Mouse (Mus musculus): ENCODE results near the gene Otulin.

Gene Otulin

GRCm38 (mm10) chr15:27616159-27616558 is 14.3 kb downstream of the Otulin start:
- in situ Hi-C loops (cut with MboI), result no loop called here

GRCm38 (mm10) chr15:27613255-27613654 is 17.2 kb downstream of the Otulin start:
- in situ Hi-C loops (cut with MboI), result no loop called here

- in situ Hi-C loops (cut with MboI), result no loop called here
These were observed 17.8 kb downstream of the Otulin start for GRCm38 (mm10) chr15:27612533-27613221.

GRCm38 (mm10) chr15:27609554-27609953 is 20.9 kb downstream of the Otulin start:
- in situ Hi-C loops (cut with MboI), result no loop called here

GRCm38 (mm10) chr15:27605252-27605651 is 25.2 kb downstream of the Otulin start:
- in situ Hi-C loops (cut with MboI), result no loop called here

GRCm38 (mm10) chr15:27604558-27604957 is 25.9 kb downstream of the Otulin start:
- in situ Hi-C loops (cut with MboI), result no loop called here

- in situ Hi-C loops (cut with MboI), result no loop called here
These were observed 30.0 kb downstream of the Otulin start for GRCm38 (mm10) chr15:27600524-27600923.

GRCm38 (mm10) chr15:27598786-27599385 is 31.6 kb downstream of the Otulin start:
- in situ Hi-C loops (cut with MboI), result no loop called here

GRCm38 (mm10) chr15:27597516-27597915 is 33.0 kb downstream of the Otulin start:
- in situ Hi-C loops (cut with MboI), result no loop called here

- in situ Hi-C loops (cut with MboI), result no loop called here
These were observed 33.9 kb downstream of the Otulin start for GRCm38 (mm10) chr15:27596463-27597140.

- in situ Hi-C loops (cut with MboI), result no loop called here
These were observed 34.9 kb downstream of the Otulin start for GRCm38 (mm10) chr15:27595560-27595959.

GRCm38 (mm10) chr15:27594973-27595372 is 35.5 kb downstream of the Otulin start:
- in situ Hi-C loops (cut with MboI), result no loop called here

- in situ Hi-C loops (cut with MboI), result no loop called here
These were observed 36.8 kb downstream of the Otulin start for GRCm38 (mm10) chr15:27593717-27594116.

GRCm38 (mm10) chr15:27592620-27593320 is 37.7 kb downstream of the Otulin start:
- in situ Hi-C loops (cut with MboI), result no loop called here

- in situ Hi-C loops (cut with MboI), result no loop called here
These were observed 39.7 kb downstream of the Otulin start for GRCm38 (mm10) chr15:27590812-27591211.

GRCm38 (mm10) chr15:27588087-27588826 is 42.2 kb downstream of the Otulin start:
- in situ Hi-C loops (cut with MboI), result no loop called here

- in situ Hi-C loops (cut with MboI), result no loop called here
These were observed 44.4 kb downstream of the Otulin start for GRCm38 (mm10) chr15:27586093-27586480.

GRCm38 (mm10) chr15:27585466-27586092 is 44.9 kb downstream of the Otulin start:
- in situ Hi-C loops (cut with MboI), result no loop called here

- in situ Hi-C loops (cut with MboI), result no loop called here
These were observed 46.9 kb downstream of the Otulin start for GRCm38 (mm10) chr15:27583620-27584019.

GRCm38 (mm10) chr15:27583042-27583441 is 47.5 kb downstream of the Otulin start:
- in situ Hi-C loops (cut with MboI), result no loop called here

- in situ Hi-C loops (cut with MboI), result no loop called here
These were observed 48.1 kb downstream of the Otulin start for GRCm38 (mm10) chr15:27582428-27582827.
